ENCODE assay signal across 18 mouse cellular contexts in genomic region chr11:88310773-88311172, GRCm38 (mm10). TPM values are rescaled to one million over a fixed set of nuclear protein-coding genes. Genes with fewer than 3 reads are reported as not detected.
DNase-seq lines count a peak whose midpoint lies in the region; ATAC-seq lines count a peak whose summit lies in the region.
"Had no signal": no experiment of that assay in that cellular context is flagged by ENCODE, and none has a peak within 500 bp of the region (broad histone marks: within the 10 kb centered on the region; RNA-seq: fewer than 3 reads in every experiment).

No protein-coding gene starts in this region.

- no peak overlapping the region for H3K4me2 ChIP-seq in midbrain, embryonic 15.5 days
- no peak overlapping the region for H3K4me2 ChIP-seq in midbrain, embryonic 11.5 days

- peaks cover 13% of the 10 kb centered on the region for H3K27me3 ChIP-seq in midbrain, embryonic 10.5 days (ENCODE audit: low read depth, poor library complexity, severe bottlenecking)
- H3K27me3 ChIP-seq in midbrain, embryonic 15.5 days (replicated peaks) = no peaks in the 10 kb centered on the region
- H3K27me3 ChIP-seq in midbrain, embryonic 11.5 days (ENCODE audit: control insufficient read depth, insufficient read depth, low read length) = no peaks in the 10 kb centered on the region

- WGBS in midbrain, embryonic 10.5 days = 76% methylated on average over 6 of the region's 6 CpGs
- WGBS in midbrain, embryonic 15.5 days = 73% methylated on average over 6 of the region's 6 CpGs
- WGBS in midbrain, embryonic 11.5 days = 78% methylated on average over 6 of the region's 6 CpGs

- no peak overlapping the region for H3K9ac ChIP-seq in midbrain, embryonic 15.5 days
- H3K9ac ChIP-seq in midbrain, embryonic 11.5 days (ENCODE audit: low read length) = 0 out of 2 replicates have a peak overlapping the region, but pooled peaks have one; percentile 10

- H3K36me3 ChIP-seq in midbrain, embryonic 10.5 days = no peaks in the 10 kb centered on the region
- no peaks in the 10 kb centered on the region for H3K36me3 ChIP-seq in midbrain, embryonic 15.5 days (replicated peaks)
- no peaks in the 10 kb centered on the region for H3K36me3 ChIP-seq in midbrain, embryonic 11.5 days (ENCODE audit: control insufficient read depth, insufficient read depth, low read length)

- peaks cover 91% of the 10 kb centered on the region for H3K4me1 ChIP-seq in midbrain, embryonic 10.5 days
- peaks cover 29% of the 10 kb centered on the region for H3K4me1 ChIP-seq in midbrain, embryonic 15.5 days
- peaks cover 28% of the 10 kb centered on the region for H3K4me1 ChIP-seq in midbrain, embryonic 11.5 days (ENCODE audit: control insufficient read depth, insufficient read depth, low read length)

- ATAC-seq in midbrain, embryonic 15.5 days (replicated peaks) = no peak
- no peak for ATAC-seq in midbrain, embryonic 11.5 days (ENCODE audit: low FRiP score)

- peak; percentile 30 for DNase-seq in cerebellum, adult 11 months
- no peak for DNase-seq in cerebellum, postnatal 4 days (ENCODE audit: low spot score in 2 of 2)
- DNase-seq in midbrain, embryonic 10.5 days (ENCODE audit: low spot score) = no peak
- DNase-seq in midbrain, embryonic 11.5 days (ENCODE audit: low spot score, missing footprints) = no peak
- DNase-seq in layer of hippocampus, adult 11-12 months (ENCODE audit: low spot score) = no peak
- no peak for DNase-seq in layer of hippocampus, postnatal 36 days
- no peak for DNase-seq in adrenal gland, postnatal 14 days
- DNase-seq: adrenal gland, postnatal 25 days; heart, adult 11 months; heart, postnatal 4 days; kidney, adult 18-20 months; retina, postnatal 1 day; spleen, adult 18-20 months had no signal

- peak overlapping the region; percentile 82 for H3K27ac ChIP-seq in midbrain, embryonic 10.5 days (replicated peaks)
- H3K27ac ChIP-seq in midbrain, embryonic 15.5 days = no peak overlapping the region
- H3K27ac ChIP-seq in midbrain, embryonic 11.5 days (ENCODE audit: low read depth, low read length) = peak overlapping the region; percentile 42; the same call in 1 of the 2 replicates

- no peaks in the 10 kb centered on the region for H3K9me3 ChIP-seq in midbrain, embryonic 10.5 days (replicated peaks)
- no peaks in the 10 kb centered on the region for H3K9me3 ChIP-seq in midbrain, embryonic 15.5 days
- no peaks in the 10 kb centered on the region for H3K9me3 ChIP-seq in midbrain, embryonic 11.5 days (ENCODE audit: control insufficient read depth, low read length)

- no peak overlapping the region for H3K4me3 ChIP-seq in midbrain, embryonic 10.5 days
- no peak overlapping the region for H3K4me3 ChIP-seq in midbrain, embryonic 15.5 days
- H3K4me3 ChIP-seq in midbrain, embryonic 11.5 days (ENCODE audit: low read depth, low read length) = no peak overlapping the region

RNA-seq across cellular contexts. Expression of gene Ccdc182, which starts 16.9 kb away (rescaled TPM):
- 4.7 and 6.0 TPM in 2 replicates for polyA plus RNA-seq in midbrain, embryonic 10.5 days (2016; fragmentation: Nextera tagmentation; extraction: Ambion mirVana)
- polyA plus RNA-seq in midbrain, embryonic 15.5 days (2015; fragmentation: Nextera tagmentation; extraction: Ambion mirVana) = 0.23 TPM in 2 replicates
- 9.1 and 9.5 TPM in 2 replicates for polyA plus RNA-seq in midbrain, embryonic 11.5 days (2014; fragmentation: Nextera tagmentation; extraction: Ambion mirVana)
- total RNA-seq in layer of hippocampus, postnatal 36 days (2021) = not detected
- total RNA-seq in adrenal gland, postnatal 14 days (2021) = not detected in 2 replicates
- total RNA-seq: adrenal gland, postnatal 25 days; heart, postnatal 4 days had no signal
- polyA plus RNA-seq: embryonic facial prominence, embryonic 14.5 days; large intestine, adult 2 months; liver, embryonic 16.5 days; urinary bladder, adult 2 months had no signal
